Mouse (Mus musculus): ENCODE data around the gene Smim22. TPM values are rescaled to one million over a fixed set of nuclear protein-coding genes. Genes with fewer than 3 reads are reported as not detected.

Gene Smim22
- total RNA-seq (2021), result not detected
- long read RNA-seq, experiment 1, result 0 reads
- long read RNA-seq, experiment 2, result 0 reads

- DNase-seq (ENCODE audit: low spot score), result no peak
Measured at GRCm38 (mm10) chr16:5007067-5007466, at the start of gene Smim22. Gene Smim22 (plus strand): TSS chr16:5007288.

DNA sequence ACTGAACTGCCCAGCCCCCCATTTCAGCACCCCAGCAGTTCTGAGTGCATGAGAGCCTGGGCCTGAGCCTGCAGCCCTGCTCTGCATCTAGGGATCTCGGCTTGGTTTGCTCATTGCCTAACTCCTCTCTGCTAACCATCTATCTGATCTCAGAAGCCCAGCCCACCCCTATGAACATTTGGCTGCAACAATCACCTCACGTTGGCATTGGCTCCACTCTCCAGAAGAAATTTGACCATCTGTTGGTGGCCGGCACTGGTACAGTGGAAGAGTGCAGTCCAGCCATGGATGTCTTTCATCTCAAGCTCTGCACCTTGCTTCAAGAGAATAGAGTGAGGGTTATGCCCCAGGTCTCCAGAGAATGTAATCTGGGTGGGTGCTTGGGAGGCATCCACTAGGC lies 49.6 kb upstream of the Smim22 start:
- DNase-seq (ENCODE audit: low spot score), result no peak

DNA sequence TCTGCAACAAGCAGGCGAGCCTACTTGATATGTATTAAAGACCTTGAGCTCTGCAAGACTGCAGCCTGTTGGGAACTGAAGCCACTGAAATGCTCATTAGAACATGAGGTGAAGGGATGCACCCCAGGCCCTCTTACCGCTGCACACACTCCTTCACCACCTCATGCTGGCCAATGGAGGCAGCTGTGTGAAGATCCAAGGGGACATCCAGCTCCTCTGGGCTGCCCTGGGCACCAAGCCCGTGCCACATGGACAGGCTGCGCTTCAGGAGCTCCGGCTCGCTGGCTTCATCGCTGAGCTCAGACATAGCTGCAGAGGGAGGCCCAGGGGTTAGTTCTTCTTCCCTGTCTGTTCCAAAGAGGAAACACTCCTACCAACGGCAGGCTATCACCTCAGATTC lies 46.8 kb upstream of the Smim22 start:
- no peak for DNase-seq (ENCODE audit: low spot score)

DNA sequence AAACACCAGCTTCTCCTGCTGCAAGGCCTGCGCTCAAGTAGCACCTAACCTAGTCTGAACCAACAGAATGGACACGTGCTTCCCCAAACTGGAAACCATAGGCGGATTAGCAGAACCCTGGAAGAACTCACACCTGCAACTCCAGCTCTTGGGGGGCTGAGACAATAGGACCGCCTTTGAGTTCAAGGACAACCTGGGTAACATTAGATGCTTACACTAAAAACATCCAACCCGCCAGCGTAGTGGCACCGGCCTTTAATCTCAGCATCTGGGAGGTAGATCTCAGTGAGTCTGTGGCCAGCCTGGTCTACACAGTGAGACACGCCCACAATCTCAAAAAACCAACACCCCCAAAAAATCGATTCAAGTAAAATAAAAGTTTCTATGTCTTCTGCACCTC lies 43.7 kb upstream of the Smim22 start:
- no peak for DNase-seq (ENCODE audit: low spot score)

DNA sequence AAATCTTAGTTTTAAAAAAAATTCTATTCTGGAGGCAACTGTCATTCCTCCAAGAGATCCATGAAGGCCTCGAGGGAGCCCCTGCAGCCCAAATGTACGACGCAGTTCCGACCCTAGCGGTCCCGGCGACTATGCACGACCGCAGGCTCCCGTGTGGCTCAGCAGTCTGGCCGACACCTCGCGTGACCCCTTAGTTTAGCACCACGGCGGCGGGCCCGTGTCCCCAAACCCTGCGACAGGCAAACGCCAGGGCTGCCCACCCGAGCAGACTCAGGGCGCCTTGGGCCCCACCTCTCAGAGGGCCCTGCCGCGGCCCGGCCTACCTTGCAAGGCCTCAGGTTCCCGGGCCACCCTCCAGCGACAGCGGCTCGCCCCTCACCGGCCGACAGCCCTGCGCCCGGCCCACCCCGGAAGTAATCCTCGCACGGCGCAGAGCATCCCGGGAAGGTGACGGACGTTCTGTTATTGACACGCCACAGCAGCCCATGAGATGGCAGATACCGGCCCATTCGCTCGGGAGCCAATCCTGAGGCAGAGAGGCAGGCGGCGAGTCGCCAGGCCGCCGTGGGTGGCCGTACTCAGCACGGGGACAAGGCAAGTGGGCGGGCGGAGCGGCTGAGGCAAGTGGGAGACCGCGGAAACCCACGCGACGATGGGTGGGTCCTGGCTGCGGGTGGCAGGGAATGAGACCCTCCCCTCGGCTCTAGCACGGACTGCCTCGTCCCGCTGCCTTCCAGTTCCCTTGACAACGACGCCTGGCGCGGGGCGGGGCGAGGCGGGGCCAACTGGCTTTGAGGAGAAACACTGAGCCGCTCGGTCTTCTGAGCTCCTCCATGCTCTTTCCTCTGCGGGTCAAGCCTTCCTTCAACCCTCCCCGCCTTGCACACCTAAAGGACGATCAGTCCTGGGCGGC lies 43.0 kb upstream of the Smim22 start, which contains the start of gene Anks3:
Anks3 (minus strand) TSS at position 409 of the 913 bp plus-strand sequence.
- peak; percentile 97 for DNase-seq (ENCODE audit: low spot score)

- DNase-seq (ENCODE audit: low spot score), result no peak
Measured at GRCm38 (mm10) chr16:4964731-4965391, 42.2 kb upstream of the Smim22 start.

DNA sequence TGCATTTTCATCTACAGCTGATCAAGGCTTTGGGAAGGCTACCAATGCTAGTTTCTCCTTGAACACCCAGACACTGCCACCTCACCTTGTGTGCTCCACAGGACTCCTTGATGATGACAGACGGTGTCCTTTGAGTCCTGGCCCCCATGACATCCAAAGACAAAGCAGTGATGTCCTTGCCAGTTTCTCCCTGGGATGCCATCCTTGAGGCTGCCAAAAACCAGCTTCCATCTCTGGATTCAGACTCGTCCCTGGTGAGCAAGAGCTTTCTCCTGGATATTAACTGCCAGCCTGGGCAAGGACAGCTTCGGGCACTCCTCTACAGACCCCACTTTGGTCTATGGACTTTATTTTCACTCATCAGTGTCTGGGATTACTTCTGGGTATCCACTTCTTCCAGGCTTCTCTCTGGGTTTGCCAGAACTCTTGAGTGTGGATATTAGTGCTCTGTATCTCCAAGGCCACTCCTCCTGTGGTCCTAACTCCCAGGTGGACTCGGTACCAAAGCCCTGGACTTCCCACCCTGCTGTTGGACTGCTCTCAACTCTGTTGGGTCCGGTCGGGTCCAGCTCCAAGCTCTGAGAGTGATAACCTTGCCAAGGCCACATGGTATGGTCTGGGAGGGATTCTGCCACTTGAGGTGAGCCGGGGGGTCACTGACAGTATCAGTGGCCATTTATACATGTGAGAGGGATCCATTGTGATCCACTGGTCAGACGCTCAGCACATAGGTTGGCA lies 41.5 kb upstream of the Smim22 start:
- DNase-seq (ENCODE audit: low spot score), result no peak

- no peak for DNase-seq (ENCODE audit: low spot score)
Measured at GRCm38 (mm10) chr16:4968426-4968825, 38.7 kb upstream of the Smim22 start.

DNA sequence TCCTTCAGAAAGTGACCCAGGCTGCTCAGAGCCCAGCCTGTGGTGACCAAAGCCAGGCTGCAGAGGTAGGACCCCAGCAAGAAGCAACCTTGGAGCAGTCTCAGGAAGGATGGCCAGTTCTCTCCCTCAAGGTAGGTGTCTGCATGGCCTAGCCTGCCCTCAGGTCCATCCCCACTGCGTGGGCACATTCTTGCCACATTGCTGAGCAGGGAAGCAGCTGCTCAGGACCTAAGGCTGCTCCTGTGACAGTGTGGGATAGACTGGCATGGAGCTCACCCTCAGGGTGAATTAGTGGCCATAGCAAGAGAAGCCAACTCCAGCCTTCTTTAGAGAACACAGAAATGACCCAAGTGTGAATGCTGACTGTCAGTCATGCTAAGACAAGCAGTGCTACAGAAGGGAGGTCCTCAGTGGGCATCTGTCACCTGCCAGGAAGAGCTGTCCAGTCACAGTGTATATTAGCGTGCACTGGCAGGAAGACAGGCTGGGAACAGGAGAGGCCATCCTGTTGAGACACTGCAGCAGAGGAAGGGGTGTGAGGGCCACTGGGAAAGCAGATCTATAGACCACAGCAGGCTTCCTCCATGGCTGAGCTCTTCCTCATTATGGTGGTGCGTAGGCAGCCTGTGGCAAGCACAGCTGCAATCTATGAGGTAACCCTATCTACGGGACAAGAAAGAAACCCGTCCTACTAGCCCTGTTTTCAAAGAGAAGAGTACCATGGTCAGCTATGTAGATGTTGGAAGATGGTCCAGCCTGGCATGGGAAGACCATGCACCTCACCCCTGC lies 37.8 kb upstream of the Smim22 start:
- no peak for DNase-seq (ENCODE audit: low spot score)

DNA sequence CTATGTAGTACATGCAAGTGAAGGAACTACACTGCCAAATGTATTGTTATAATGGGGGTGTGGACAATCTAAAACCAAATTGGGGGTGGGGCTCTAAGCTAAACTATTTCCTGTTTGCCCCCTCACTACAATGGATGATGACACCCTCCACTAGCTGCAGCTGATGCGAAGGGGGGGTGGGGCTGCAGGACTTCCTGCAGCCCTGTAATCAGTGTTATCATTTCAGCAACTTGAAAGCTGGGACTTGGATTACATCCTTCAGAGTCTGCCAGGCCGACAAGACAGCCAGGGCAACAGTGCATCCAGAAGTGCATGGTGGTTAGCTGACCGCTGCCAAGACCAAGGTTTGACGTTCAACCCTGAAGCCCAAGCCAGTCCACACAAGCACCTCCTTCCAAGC lies 35.5 kb upstream of the Smim22 start:
- DNase-seq (ENCODE audit: low spot score), result no peak

GRCm38 (mm10) chr16:4974521-4974920 lies 32.6 kb upstream of the Smim22 start:
- DNase-seq (ENCODE audit: low spot score), result no peak

DNA sequence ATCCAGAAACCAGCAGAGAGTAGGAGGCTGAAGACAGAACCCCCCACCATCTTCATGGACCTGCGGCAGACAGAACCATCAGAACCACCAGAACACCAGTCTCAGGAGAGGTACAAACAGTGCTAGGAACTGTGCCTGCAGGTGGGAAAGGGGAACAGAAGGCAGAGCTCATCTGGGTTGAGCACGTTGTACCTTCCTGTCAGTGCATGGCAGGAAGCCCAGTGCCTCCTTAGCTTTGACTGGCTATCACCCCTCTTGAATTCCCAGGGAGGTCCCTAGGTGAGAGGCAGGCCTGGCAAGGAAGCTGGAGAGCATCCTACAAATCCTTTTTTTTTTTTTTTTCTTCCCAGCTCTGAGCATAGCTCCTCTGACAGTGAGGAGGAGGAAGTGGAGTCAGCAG lies 30.9 kb upstream of the Smim22 start:
- DNase-seq (ENCODE audit: low spot score), result no peak

GRCm38 (mm10) chr16:4978275-4979051 lies 28.6 kb upstream of the Smim22 start:
- DNase-seq (ENCODE audit: low spot score), result no peak

- DNase-seq (ENCODE audit: low spot score), result no peak
Measured at GRCm38 (mm10) chr16:4979755-4980380, 27.2 kb upstream of the Smim22 start.

GRCm38 (mm10) chr16:4984717-4985116 lies 22.4 kb upstream of the Smim22 start:
- DNase-seq (ENCODE audit: low spot score), result no peak

GRCm38 (mm10) chr16:4993276-4993675 lies 13.8 kb upstream of the Smim22 start:
- DNase-seq (ENCODE audit: low spot score), result no peak

DNA sequence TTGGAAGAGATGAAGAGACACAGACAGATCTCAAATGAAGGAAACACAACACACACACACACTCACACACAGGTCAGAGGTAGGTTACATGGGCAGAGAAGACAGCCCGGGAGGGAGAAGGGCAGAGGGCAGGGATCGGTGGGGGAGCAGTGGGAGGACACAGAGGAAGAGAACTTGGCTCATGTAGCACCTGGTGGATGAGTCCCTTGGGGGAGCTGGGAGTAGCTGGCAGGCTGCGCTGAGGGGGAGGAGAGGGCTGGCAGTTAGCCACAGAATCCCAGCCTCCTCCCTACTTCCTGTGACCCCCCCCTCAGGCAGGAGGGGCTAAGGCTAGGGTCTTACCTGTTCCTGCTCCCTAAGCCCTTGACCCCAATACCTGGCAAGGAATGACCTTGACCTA lies 9.5 kb upstream of the Smim22 start, which contains the start of gene Sept12:
Sept12 (minus strand) TSS at position 300 of the 400 bp plus-strand sequence.
- DNase-seq (ENCODE audit: low spot score), result no peak

DNA sequence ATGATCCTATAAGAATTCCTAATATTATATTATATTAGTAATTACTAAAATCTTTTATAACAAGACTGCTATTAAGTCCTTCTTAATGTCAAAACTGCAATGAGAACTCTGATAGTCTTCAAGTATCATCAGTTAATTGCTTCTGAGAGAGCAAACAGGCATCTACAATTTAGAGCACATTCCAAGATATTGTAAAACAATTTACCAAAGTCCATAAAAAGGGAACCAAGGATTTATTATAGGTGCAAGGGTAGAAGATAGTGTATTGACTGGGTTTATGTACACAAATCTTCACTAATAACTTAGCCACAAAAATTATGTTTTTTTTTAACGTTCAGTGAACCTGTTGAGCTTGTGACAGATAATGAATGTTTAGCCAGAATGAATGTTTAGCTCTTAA lies 8.1 kb upstream of the Smim22 start:
- DNase-seq (ENCODE audit: low spot score), result no peak

DNA sequence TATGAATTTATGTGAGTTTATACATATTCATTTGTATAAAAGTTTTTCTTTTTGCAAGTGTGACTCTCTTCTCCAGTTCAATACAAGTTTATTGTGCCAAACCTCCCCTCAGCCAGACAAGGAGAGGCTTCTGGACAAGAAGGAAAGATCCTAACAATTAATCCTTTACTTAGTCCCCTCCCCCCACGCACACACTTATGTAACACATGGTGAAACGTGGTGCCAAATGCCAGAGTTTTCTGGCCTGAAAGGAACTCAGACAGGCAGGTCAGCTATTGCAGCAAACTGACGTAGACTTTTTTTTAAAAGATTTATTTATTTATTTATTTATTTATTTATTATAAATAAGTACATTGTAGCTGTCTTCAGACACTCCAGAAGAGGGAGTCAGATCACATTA lies 6.5 kb upstream of the Smim22 start:
- no peak for DNase-seq (ENCODE audit: low spot score)

DNA sequence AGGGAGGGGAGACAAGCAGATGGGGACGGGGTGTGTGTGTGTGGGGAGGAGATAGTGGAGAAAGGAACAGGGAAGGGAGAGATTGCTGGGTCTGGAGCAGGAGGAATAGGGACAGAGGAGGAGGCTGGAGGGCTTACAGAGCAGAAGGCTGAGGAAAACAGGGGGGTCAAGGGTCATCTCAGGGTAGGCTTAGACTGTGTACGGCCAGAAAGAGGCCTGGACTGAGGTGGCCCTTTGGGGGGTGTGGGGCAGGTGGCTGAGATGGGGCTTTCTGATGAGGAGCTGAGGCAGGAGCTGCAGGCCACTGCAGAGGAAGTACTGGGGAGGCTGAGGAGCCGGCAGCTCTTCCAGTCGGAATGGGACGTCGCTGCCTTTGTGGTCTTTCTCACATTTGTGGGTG lies 404 bp downstream of the Smim22 start:
- DNase-seq (ENCODE audit: low spot score), result no peak

Data from gastrocnemius, adult 18-20 months (tissue).